ENCODE assay signal across 13 mouse cellular contexts in the genomic region with DNA sequence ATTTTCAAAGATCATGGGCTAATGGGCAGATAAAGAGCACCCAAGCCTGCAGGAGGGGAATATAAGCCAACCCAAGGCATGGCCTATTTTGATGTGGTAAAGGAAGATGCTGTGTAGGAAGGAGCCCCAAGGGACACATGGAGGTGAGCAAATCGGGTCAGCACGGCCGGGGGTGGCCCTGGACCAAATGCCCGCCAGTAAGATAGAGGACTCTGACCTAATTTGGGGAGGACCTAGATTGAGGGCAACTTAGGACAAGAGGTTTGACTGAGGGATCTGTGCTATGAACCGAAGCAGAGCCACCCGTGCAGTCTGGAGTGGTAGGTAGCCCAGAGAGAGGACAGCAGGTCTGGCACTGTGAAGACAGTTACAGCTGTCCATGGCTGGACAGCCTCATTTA.
"Had no signal": no experiment of that assay in that cellular context is flagged by ENCODE, and none has a peak within 500 bp of the region (broad histone marks: within the 10 kb centered on the region; RNA-seq: fewer than 3 reads in every experiment).

No protein-coding gene starts in this region.

- DNase-seq: kidney, adult 9 months; kidney, postnatal 14 days; kidney, postnatal 4 days; left cerebral cortex, postnatal 4 days; liver, postnatal 0 days; lung, embryonic 14.5 days; lung, postnatal 10 days; lung, postnatal 4 days; midbrain, embryonic 14.5 days; retina, postnatal 1 day; right cerebral cortex, postnatal 25 days; spleen, adult 18-20 months; thymus, postnatal 25 days had no signal

- ATAC-seq: liver, postnatal 0 days had no signal
